Mouse (Mus musculus): ENCODE data around the gene Cnot10. TPM values are rescaled to one million over a fixed set of nuclear protein-coding genes. Genes with fewer than 3 reads are reported as not detected.
A peak's percentile ranks its signal among the peaks of the same experiment; 100 is the strongest.

The Cnot10 gene
- polyA plus RNA-seq, 1 experiment from 2014 or later = 26.9 TPM

DNA sequence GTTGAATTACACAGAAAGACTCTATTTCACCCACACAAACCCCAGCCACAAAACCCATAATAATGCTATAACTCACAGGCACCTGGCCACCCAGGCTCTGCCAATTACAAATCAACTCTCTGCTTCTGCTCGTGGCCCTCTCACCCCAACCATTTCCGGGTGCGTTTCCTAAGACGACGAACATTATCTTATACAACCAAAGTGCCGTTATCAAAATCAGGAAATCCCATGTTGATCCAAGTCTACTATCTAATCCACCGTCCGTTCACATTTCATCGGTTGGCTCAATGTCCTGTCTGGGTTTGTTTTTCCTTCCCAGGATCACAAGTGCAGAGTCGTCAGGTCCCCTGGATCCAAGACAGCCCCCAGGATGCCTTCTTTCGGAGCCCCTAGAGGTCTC, 61.3 kb downstream of the Cnot10 start:
- no peak for DNase-seq
- WGBS (ENCODE audit: insufficient replicate concordance) = 15% methylated on average over 11 of the region's 11 CpGs

DNA sequence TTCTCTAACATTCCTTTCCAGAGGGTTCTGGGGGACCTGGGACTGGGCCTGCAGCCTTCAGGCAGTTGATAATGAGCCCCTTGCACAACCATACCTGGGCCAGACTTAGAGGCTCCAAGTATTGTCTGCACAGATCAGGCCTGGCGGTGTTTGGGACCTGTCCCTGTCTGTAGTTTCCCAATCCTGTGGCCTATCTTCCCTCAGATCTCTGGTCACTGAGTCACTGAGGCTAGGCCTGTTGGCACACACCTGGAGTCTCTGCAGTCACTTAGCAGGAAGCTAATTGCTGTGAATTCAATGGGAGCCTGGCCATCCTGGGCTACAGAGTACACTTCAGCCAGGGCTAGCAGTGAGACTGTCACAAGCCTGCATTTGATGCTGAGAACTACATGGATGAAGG, 64.0 kb downstream of the Cnot10 start:
- H3K36me3 ChIP-seq = no peaks in the 10 kb centered on the region
- no peak overlapping the region for H3K9ac ChIP-seq
- H3K27ac ChIP-seq = no peak overlapping the region
- no peaks in the 10 kb centered on the region for H3K9me3 ChIP-seq (replicated peaks)
- no peak for DNase-seq
- H3K4me2 ChIP-seq = no peak overlapping the region
- peaks cover 16% of the 10 kb centered on the region for H3K4me1 ChIP-seq (replicated peaks)
- WGBS (ENCODE audit: insufficient replicate concordance) = 57% methylated on average over 1 of the region's 1 CpGs
- H3K4me3 ChIP-seq (replicated peaks) = no peak overlapping the region
- no peak for ATAC-seq (ENCODE audit: low read depth)
- no peaks in the 10 kb centered on the region for H3K27me3 ChIP-seq

More for the DNA sequence above, 61.3 kb downstream of the Cnot10 start:
- Histone ChIP-seq H3K4me2 (peak overlapping the region; percentile 17; the same call in 1 of the 2 replicates), H3K27ac (no peak overlapping the region), H3K4me3 (replicated peaks) (no peak overlapping the region), H3K27me3 (no peaks in the 10 kb centered on the region), H3K9me3 (replicated peaks) (no peaks in the 10 kb centered on the region), H3K9ac (no peak overlapping the region), H3K36me3 (no peaks in the 10 kb centered on the region), H3K4me1 (replicated peaks) (peaks cover 17% of the 10 kb centered on the region)
- peak; percentile 44 for ATAC-seq (ENCODE audit: low read depth)

DNA sequence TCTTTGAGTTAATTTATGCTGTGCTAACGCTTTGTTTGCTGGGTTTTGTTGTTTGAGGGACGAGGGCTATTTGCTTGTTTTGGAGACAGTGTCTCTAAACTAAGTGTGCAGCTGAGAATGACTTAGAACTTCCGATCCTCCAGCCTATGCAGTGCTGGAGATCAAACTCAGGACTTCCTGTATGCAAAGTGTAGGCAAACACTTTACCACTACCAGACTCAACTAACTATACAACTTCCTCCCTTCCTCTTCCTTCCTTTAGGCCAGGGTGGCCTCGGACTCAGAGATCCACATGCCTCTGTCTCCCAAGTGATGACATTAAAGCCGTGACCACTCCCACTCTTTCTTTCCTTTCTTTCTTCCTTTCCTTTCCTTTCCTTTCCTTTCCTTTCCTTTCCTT, 66.5 kb downstream of the Cnot10 start:
- ATAC-seq (ENCODE audit: low read depth) (no peak), DNase-seq (no peak)
- Histone ChIP-seq H3K4me2 (no peak overlapping the region), H3K4me3 (replicated peaks) (no peak overlapping the region), H3K9me3 (replicated peaks) (no peaks in the 10 kb centered on the region), H3K4me1 (replicated peaks) (peaks cover 6% of the 10 kb centered on the region), H3K27ac (no peak overlapping the region), H3K9ac (no peak overlapping the region), H3K27me3 (no peaks in the 10 kb centered on the region), H3K36me3 (no peaks in the 10 kb centered on the region)
- WGBS (ENCODE audit: insufficient replicate concordance) = 23% methylated on average over 5 of the region's 5 CpGs

DNA sequence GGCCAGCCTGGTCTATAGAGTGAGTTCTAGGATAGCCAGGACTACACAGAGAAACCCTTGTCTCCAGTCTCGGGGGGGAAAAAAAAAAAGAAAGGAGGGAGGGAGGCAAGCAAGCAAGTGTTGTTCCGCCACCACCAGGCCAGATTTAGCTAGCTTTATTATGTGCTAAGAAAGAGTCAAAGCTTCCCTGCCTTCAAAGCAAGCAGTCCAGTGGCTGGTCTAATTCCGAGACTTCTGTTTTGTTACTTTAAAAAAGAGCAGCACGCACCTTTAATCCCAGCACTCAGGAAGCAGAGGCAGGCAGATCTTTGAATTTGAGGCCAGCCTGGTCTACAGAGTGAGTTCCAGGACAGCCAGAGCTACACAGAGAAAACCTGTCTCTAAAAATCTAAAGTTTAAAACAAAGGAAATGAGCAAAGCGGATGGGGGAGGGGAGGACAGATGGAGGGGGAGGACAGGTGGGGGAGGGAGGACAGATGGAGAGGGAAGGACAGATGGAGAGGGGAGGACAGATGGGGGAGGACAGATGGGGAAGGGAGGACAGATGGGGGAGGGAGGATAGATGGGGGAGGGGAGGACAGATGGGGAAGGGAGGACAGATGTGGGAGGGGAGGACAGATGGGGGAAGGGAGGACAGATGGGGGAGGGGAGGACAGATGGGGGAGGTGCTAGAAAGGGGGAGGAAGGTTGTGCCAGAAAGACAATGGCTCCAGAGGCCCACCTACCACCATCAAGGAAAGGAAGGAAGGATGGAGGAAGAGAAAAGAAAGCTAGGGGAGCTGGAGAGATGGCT, 71.1 kb downstream of the Cnot10 start:
- Histone ChIP-seq H3K4me2 (no peak overlapping the region), H3K36me3 (no peaks in the 10 kb centered on the region), H3K4me1 (replicated peaks) (0 out of 2 replicates have a peak, but pooled peaks cover 3% of the 10 kb centered on the region), H3K27ac (no peak overlapping the region), H3K27me3 (peaks cover 29% of the 10 kb centered on the region), H3K9me3 (replicated peaks) (no peaks in the 10 kb centered on the region), H3K9ac (no peak overlapping the region), H3K4me3 (replicated peaks) (no peak overlapping the region)
- 74% methylated on average over 5 of the region's 5 CpGs for WGBS (ENCODE audit: insufficient replicate concordance)
- DNase-seq = no peak
- no peak for ATAC-seq (ENCODE audit: low read depth)

DNA sequence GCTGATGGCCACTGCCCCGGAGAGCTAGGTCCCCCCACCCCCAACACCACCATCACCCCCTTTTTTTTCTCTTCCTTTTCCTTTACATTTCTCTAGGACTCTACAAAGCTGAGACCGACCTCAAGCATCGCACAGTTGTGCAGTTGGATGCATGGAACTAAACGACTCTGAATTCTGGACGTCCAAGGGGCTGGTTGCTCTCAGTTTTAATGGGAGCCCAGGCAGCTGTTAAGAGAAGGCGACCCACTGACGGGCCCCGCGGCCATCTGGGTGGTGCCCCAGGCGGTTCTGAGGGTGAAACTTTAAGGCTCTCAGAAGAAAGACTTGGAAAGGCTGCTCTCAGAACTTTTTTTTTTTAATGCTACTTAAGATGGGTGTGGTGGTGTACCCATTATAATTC, 75.3 kb downstream of the Cnot10 start:
- ATAC-seq (ENCODE audit: low read depth) (no peak), DNase-seq (no peak)
- Histone ChIP-seq H3K27ac (peak overlapping the region; percentile 73; the same call in 1 of the 2 replicates), H3K4me2 (peak overlapping the region; percentile 62), H3K4me3 (replicated peaks) (peak overlapping the region; percentile 60), H3K9ac (no peak overlapping the region), H3K4me1 (replicated peaks) (no peaks in the 10 kb centered on the region; the same call in 1 of the 2 replicates), H3K27me3 (peaks cover 72% of the 10 kb centered on the region), H3K9me3 (replicated peaks) (no peaks in the 10 kb centered on the region), H3K36me3 (no peaks in the 10 kb centered on the region)
- 3% methylated on average over 10 of the region's 10 CpGs for WGBS (ENCODE audit: insufficient replicate concordance)

DNA sequence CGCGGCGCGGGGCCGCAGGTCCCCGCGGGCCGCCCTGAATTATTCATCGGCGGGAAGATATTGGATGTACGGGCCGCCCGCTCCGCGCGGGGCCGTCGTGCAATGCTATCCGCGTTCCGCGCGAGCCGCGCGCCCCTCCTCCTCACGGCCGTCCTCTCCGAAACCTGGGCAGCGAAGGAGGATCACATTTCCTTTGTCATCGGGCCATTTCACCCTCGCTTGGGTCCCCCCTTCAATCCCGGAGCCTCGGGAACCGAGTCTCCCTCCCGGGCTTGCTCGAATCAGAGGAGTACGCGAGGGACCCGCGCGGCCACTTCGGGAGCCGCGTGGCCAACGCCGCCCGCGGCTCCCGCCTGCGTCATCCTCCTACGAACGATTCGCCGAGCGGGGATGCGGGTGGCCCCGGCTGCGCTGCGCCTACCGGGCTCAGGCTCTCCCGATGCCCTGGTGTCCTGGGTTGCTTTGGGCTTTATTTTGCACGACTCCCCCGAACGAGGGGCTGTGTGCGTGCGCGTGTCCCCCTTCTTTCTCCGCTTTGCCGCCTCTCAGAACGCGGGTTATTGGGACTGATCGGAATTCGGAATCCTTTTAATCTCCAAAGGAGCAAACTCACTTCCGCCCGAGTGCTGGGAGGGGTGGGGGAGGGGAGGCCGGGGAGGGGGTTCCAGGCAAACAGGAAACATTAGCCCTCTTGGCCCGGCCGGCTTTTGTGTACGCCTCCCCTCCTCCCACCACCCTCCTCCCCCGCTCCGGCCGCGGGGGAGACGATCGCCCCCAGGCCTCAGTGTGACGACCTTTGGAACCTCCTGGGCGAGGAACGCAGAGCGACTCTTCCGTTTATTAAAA, 76.0 kb downstream of the Cnot10 start, which contains the start of gene Trim71:
Trim71 (minus strand) TSS at position 609 of the 846 bp plus-strand sequence.
- Histone ChIP-seq H3K4me3 (replicated peaks) (peak within 1 kb of the TSS; percentile 60), H3K4me1 (replicated peaks) (no peaks in the 10 kb centered on the region; the same call in 1 of the 2 replicates), H3K27me3 (peaks cover 78% of the 10 kb centered on the region), H3K27ac (peak within 1 kb of the TSS; percentile 73), H3K4me2 (peak within 1 kb of the TSS; percentile 62), H3K36me3 (no peaks in the 10 kb centered on the region), H3K9me3 (replicated peaks) (no peaks in the 10 kb centered on the region), H3K9ac (peak within 1 kb of the TSS; percentile 66)
- peak; percentile 45; the same call in 1 of the 2 replicates for ATAC-seq (ENCODE audit: low read depth)
- no peak for DNase-seq
- under 1% methylated on average over 91 of the region's 91 CpGs for WGBS (ENCODE audit: insufficient replicate concordance)

DNA sequence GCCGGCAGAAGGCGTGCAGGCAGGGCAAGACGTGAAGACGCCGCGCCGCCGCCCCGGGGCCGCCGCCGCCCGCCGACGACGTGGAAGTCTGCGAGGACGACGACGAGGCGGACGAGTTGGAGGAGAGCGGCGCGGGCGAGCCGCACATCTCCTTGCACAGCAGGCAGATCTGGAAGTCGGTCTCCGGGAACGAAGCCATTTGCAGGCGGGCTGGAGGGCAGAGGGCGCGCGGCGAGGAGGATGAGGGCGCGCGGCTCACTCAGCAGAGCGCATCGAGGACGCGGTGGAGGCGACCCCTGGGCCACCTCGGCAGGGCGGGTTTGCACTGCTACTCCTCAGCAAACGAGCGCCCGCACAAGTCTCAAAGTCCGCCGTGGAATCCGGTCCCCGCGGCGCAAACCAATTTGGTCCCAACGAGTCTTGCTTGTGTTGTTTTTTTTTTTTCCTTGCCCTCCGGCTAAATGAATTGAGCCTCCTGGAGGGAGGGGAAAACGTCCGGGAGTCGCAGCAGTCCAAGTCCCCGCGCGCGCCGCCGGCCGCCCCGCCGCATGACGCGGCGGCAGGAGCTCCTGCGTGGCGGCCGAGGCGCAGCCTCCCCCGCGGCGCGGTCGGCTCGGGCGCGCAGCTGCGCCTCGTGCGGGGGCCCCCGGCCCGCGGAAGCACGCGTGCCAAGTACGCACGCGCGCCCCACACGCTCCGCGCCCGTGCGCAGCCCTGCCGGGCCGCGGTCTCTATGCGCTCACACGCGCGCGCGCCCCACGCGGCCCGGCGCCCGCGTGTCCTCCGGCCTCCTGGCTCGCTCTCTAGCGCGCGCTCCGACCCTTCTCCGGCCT, 76.8 kb downstream of the Cnot10 start:
- ATAC-seq (ENCODE audit: low read depth) (no peak), DNase-seq (no peak)
- H3K36me3 ChIP-seq = no peaks in the 10 kb centered on the region
- H3K9ac ChIP-seq = peak overlapping the region; percentile 66
- H3K27me3 ChIP-seq = peaks cover 87% of the 10 kb centered on the region
- WGBS (ENCODE audit: insufficient replicate concordance) = under 1% methylated on average over 121 of the region's 122 CpGs
- H3K4me1 ChIP-seq (replicated peaks) = peaks cover 3% of the 10 kb centered on the region
- H3K4me3 ChIP-seq (replicated peaks) = peak overlapping the region; percentile 60
- peak overlapping the region; percentile 62 for H3K4me2 ChIP-seq
- H3K9me3 ChIP-seq (replicated peaks) = no peaks in the 10 kb centered on the region
- H3K27ac ChIP-seq = peak overlapping the region; percentile 73

DNA sequence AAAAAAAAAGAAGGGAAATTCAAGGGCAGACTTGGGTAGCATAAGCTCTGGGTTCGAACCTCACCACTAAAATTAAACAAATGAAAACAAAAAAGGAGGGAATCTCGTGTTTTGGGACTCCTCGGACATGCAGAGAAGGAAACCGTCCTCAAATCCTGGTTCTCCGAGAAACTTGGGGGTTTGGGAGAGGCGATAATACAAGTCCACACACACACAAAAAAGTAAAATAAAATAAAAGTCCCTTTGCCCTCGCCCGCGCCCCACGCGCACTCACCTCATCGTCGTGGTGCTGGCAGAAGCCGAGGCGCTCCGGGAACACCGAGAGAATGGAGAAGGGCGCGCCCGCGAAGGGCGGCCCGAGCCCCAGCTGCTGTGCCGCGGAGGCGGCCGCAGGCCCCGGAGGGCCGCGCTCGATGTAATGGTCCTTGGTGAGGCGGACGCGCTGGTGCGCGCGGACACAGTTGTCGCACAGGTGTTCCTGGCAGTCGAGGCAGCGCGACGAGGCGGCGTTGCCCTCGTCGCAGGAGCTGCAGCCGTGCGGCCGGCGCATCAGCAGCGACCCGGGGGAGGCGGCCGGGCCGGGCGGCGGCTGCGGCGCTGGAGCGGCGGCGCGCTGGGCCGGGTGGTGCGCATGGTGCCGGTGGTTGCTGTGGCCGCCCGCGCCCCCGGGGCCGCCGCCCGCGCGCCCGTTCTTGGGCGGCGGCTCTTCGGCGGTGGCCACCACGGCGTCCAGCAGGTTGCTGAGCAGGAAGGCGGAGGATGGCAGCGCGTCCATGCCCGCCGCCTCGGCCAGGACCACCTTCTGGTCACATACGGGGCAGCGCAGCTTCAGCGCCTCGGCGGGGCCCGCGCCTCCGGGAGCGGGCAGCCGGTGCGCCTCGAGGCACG, 77.7 kb downstream of the Cnot10 start:
- Histone ChIP-seq H3K9ac (peak overlapping the region; percentile 66), H3K27ac (peak overlapping the region; percentile 73), H3K4me2 (peak overlapping the region; percentile 62), H3K9me3 (replicated peaks) (no peaks in the 10 kb centered on the region), H3K4me3 (replicated peaks) (peak overlapping the region; percentile 60), H3K4me1 (replicated peaks) (peaks cover 3% of the 10 kb centered on the region), H3K27me3 (peaks cover 89% of the 10 kb centered on the region), H3K36me3 (no peaks in the 10 kb centered on the region)
- WGBS (ENCODE audit: insufficient replicate concordance) = under 1% methylated on average over 93 of the region's 101 CpGs
- no peak for ATAC-seq (ENCODE audit: low read depth)
- no peak for DNase-seq

DNA sequence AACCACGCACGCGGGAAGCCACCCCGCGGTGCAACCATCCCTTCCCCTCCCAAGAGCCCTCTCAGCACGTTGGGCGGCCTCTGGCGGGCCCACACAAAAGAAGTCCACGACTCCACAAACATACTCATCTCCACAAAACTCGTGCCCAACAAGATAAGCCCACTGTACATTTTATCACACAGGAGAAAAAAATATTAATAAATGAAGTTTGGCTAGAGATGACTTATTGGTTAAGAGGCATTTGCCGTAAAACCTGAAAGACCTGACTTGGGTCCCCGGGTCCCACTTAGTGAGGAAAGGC, 78.4 kb downstream of the Cnot10 start:
- DNase-seq (no peak), ATAC-seq (ENCODE audit: low read depth) (no peak)
- Histone ChIP-seq H3K9ac (peak overlapping the region; percentile 66; the same call in 1 of the 2 replicates), H3K27me3 (peaks cover 93% of the 10 kb centered on the region), H3K27ac (no peak overlapping the region), H3K36me3 (no peaks in the 10 kb centered on the region), H3K4me3 (replicated peaks) (peak overlapping the region; percentile 60), H3K9me3 (replicated peaks) (no peaks in the 10 kb centered on the region), H3K4me1 (replicated peaks) (peaks cover 3% of the 10 kb centered on the region), H3K4me2 (peak overlapping the region; percentile 62)
- WGBS (ENCODE audit: insufficient replicate concordance) = 2% methylated on average over 12 of the region's 12 CpGs

Measured in liver, embryonic 13.5 days (tissue).